Mouse (Mus musculus) kidney, adult 18-20 months (tissue): ENCODE measurements around the gene Tubb4a.
"Not testable (repeated sequence)": the region's sequence is repeated elsewhere in the genome, so short reads cannot be mapped to it uniquely, and the experiment has no call there.

ENCODE experiments used
- DNase-seq: peaks from one replicate; pipeline ENCODE4 v3.0.0; 2021

The Tubb4a gene

DNA sequence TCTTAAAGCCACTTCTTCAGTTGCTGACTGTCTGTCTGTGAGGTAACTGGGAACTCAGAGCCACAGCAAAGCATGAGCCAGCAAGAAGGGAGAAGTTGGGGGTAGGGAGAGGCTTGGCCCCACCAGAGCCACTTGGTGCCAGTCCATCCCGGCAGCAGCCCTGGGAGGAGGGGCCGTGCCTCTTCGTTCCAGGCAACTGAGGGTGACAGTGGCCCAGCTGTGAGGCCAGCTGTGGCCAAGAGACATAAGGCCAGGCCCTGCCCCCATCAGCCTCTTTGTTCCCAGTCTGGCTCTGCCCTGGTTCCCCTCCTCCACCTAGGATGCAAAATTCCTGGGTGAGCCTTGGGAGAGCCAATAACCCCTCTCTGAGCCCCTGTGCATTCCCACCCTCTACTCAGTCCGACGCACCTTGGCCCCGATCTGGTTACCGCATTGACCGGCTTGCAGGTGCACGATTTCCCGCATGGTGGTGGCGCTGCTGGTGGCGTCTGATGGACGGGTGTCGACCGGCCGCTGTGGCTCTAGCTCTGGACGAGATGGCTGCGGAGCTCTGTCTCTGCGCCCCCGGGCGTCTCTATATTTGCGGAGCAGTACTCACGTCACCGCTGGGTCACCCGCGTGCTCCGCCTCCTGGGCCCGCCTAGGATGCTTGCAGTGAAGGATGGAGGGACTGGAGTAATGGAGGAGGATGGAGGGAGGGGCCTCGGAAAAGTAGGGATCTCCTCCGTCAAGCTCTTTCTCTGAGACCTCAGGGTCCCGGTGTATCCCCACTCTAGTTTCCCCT, at the start of gene Tubb4a:
Tubb4a (minus strand) TSS at position 734 of the 784 bp plus-strand sequence.
- DNase-seq = no peak

- no peak for DNase-seq
Observed at GRCm38 (mm10) chr17:57135635-57136034, 48.1 kb upstream of the Tubb4a start.

DNA sequence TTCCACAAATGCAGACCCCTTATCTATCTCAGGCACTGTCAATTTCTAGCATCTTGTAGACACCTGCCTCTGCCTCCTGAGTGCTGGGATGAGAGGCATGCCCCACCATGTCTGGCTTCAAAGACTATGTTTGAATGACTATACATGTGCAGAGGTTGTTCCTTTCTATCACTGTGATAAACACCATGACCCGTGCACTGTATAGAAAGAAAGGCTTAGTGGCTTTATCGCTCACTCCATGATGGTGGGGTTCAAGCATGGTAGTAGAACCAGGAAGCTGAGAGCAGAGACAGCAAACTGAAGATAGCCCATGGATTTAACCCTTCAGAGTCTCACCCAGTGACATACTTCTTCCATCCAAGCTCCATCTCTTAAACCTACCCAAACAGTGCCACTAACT, 47.1 kb upstream of the Tubb4a start:
- no peak for DNase-seq

GRCm38 (mm10) chr17:57134021-57134420, 46.4 kb upstream of the Tubb4a start:
- not testable (repeated sequence) for DNase-seq

- DNase-seq = no peak
Observed at GRCm38 (mm10) chr17:57131793-57132192, 44.2 kb upstream of the Tubb4a start.

DNA sequence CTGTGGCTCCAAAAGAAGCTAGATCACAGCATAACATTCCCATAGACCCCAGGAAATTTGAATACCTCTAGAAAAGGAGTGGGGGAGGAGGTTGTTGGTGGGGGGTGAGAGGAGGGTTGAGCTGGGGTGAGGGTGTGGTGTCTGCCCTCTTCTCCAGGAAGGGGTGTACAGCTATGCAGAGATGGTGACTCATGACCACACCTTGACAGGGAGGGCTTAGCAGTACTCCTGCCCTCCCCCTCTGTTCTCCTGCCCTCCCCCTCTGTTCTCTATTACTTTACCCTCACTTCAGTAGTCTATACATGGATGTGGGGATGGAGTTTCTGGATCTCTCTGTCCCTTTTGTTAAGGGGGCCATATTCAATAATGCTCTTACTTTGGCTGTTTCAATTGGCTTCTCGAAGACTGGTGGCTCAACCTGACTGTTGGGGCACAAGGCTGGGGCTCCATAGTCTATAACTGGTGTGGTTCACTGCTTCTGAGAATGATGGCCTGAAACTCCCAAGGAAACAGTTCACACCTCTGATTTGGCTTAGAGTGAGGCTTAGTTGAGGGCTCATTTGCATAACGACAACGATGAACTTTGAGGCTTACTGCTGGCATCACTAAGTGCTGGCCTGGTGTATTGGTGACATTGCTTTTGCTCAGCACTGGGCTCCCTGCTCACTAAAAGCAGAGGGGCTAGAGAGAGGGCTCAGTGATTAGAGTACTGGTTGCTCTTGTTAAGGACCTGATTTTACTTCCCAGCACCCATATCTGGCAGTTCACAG, 38.5 kb upstream of the Tubb4a start:
- DNase-seq = no peak

DNA sequence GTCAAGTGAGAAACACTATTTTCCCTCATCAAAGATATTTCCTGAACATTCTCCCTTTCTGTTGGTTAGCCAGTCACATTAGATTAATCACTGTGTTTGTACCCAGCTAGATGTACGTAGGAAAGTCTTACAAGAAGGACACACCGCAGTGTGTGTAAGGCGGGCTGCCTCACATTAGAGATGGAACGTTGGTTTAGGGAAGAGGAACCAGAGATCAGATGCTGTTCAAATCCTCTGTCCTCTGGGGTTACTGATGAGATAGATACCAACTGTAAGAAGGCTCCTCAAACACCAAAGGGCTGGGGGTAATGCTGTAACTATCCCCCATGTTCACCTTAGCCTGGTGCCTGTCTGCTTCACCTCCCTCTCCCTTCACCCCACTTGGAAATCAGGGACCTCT, 37.2 kb upstream of the Tubb4a start:
- DNase-seq = no peak

DNA sequence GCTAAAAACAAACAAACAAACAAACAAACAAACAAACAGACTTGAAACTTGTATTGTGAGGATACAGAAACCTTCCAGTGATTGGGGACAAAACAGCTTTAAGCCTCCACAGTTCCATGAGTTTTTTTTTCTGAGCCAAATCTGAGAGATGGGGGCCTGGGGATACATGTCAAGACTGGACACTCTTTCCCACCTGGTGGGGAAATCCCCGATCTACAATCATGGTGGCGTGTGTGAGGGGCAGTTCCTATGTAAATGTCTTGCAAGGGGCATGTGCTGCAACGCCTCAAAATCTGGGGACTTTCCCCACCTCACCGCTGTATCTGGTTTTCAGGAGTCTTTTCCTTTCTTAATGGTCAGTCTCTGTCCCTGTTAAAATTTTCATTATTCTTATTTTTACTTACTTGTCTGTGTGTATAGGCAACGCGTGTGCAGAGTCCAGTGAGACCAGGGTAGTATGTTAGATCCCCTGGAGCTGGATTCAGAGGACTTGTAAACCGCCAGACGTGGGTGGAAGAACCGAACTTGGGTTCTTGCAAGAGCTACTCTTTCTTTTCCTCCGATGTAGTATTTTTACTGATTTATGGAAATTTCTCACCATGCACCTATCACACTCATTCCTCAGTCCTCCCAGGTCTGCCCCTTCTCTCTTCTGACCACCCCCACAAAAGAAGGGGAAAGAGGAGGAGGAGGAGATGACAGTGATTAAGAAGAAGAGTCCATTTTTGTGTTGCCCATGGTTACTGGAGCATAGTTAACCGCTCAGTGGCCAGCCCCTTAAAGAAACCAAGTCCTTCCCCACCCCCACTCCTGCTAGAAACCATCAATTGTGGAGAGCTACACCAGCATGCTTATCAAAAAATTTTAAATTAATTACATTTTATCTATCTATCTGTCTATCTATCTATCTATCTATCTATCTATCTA, 35.9 kb upstream of the Tubb4a start:
- no peak for DNase-seq

GRCm38 (mm10) chr17:57121856-57122255, 34.3 kb upstream of the Tubb4a start:
- no peak for DNase-seq

GRCm38 (mm10) chr17:57118524-57119349, 31.2 kb upstream of the Tubb4a start:
- no peak for DNase-seq

GRCm38 (mm10) chr17:57116801-57117200, 29.2 kb upstream of the Tubb4a start:
- no peak for DNase-seq

GRCm38 (mm10) chr17:57112768-57113474, 25.3 kb upstream of the Tubb4a start:
- no peak for DNase-seq

GRCm38 (mm10) chr17:57110005-57110404, 22.4 kb upstream of the Tubb4a start:
- DNase-seq = no peak

GRCm38 (mm10) chr17:57108666-57109171, 21.1 kb upstream of the Tubb4a start:
- DNase-seq = no peak

GRCm38 (mm10) chr17:57108040-57108665, 20.6 kb upstream of the Tubb4a start:
- DNase-seq = no peak

GRCm38 (mm10) chr17:57107064-57107463, 19.5 kb upstream of the Tubb4a start:
- no peak for DNase-seq

- no peak for DNase-seq
Observed at GRCm38 (mm10) chr17:57106035-57106368, 18.4 kb upstream of the Tubb4a start.

- DNase-seq = peak; percentile 26
Observed at GRCm38 (mm10) chr17:57105181-57106034, 17.8 kb upstream of the Tubb4a start, which contains the start of gene Tnfsf9. Gene Tnfsf9 (plus strand): TSS chr17:57105325.

DNA sequence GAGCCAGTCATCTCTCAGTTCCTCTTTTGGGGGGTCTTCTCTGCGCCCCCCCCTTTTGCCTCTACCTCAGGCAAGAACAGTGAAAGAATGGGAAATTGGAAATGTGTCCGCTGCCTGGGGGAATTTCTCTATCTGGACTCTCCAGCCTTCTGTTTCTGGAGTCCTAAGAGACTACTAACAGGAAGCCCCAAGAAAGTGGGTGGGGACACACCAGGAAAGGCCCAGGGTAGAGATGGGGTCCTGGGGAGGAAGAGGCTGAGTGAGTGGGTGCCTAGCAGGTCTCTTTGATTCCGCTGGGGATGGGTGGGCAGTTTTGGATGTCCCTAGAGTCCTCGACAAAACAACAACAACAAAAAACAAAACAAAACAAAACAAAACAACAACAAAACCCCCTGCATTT, 16.9 kb upstream of the Tubb4a start:
- no peak for DNase-seq

DNA sequence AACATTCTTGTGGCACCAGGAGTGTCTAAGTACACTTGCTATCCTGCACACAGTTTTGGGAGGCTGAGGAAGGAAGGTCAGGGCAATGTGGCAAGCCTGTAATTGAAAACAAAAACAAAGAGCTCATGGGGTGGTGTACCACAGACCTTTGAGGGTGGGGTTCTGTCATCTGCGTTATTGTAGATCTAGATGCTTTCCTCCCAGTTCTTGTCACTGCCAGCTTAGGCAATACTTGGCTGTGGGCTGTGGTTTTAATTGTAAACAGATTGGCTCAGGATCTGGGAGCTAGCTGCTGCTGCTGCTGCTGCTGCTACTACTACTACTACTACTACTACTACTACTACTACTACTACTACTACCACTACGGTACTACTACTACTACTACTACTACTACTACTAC, 14.7 kb upstream of the Tubb4a start:
- no peak for DNase-seq
